Mouse (Mus musculus): Measurements from ENCODE around the gene Faap100. TPM values are rescaled to one million over a fixed set of nuclear protein-coding genes. Genes with fewer than 3 reads are reported as not detected.

The Faap100 gene
- total and polyA plus RNA-seq, 2 experiments from 2014 or later, result 76.4 to 175 TPM

GRCm38 (mm10) chr11:120406445-120406844 is 27.9 kb upstream of the Faap100 start:
- Histone ChIP-seq H3K4me3 (ENCODE audit: low read length) (no peak overlapping the region), H3K9me3 (ENCODE audit: low read length) (no peaks in the 10 kb centered on the region), H3K36me3 (ENCODE audit: insufficient read depth, low read length) (peaks cover 76% of the 10 kb centered on the region), H3K9ac (replicated peaks; ENCODE audit: low read length) (no peak overlapping the region), H3K27ac (no peak overlapping the region), H3K4me1 (ENCODE audit: insufficient read depth, low read length) (no peaks in the 10 kb centered on the region), H3K27me3 (ENCODE audit: insufficient read depth, low read length) (no peaks in the 10 kb centered on the region), H3K4me2 (ENCODE audit: low read depth, low read length) (no peak overlapping the region)
- WGBS, result 79% methylated on average over 1 of the region's 1 CpGs
- DNase-seq (ENCODE audit: low spot score), result no peak
- TF ChIP-seq CTCF (IDR thresholded peaks at IDR 0.05; ENCODE audit: low read depth), result no peak
- ATAC-seq, result no peak

GRCm38 (mm10) chr11:120405867-120406266 is 27.3 kb upstream of the Faap100 start:
- Histone ChIP-seq H3K9ac (replicated peaks; ENCODE audit: low read length) (no peak overlapping the region), H3K4me3 (ENCODE audit: low read length) (no peak overlapping the region), H3K27me3 (ENCODE audit: insufficient read depth, low read length) (no peaks in the 10 kb centered on the region), H3K9me3 (ENCODE audit: low read length) (no peaks in the 10 kb centered on the region), H3K4me2 (ENCODE audit: low read depth, low read length) (no peak overlapping the region), H3K36me3 (ENCODE audit: insufficient read depth, low read length) (peaks cover 77% of the 10 kb centered on the region), H3K27ac (no peak overlapping the region), H3K4me1 (ENCODE audit: insufficient read depth, low read length) (no peaks in the 10 kb centered on the region)
- no peak for TF ChIP-seq CTCF (IDR thresholded peaks at IDR 0.05; ENCODE audit: low read depth)
- no peak for ATAC-seq
- no peak for DNase-seq (ENCODE audit: low spot score)
- WGBS, result 94% methylated on average over 3 of the region's 3 CpGs

GRCm38 (mm10) chr11:120404814-120405213 is 26.2 kb upstream of the Faap100 start:
- no peak overlapping the region for H3K27ac ChIP-seq
- no peak overlapping the region for H3K4me3 ChIP-seq (ENCODE audit: low read length)
- no peak overlapping the region for H3K4me2 ChIP-seq (ENCODE audit: low read depth, low read length)
- TF ChIP-seq CTCF (IDR thresholded peaks at IDR 0.05; ENCODE audit: low read depth), result no peak
- 100% methylated on average over 1 of the region's 1 CpGs for WGBS
- no peaks in the 10 kb centered on the region for H3K27me3 ChIP-seq (ENCODE audit: insufficient read depth, low read length)
- peaks cover 74% of the 10 kb centered on the region for H3K36me3 ChIP-seq (ENCODE audit: insufficient read depth, low read length)
- H3K9me3 ChIP-seq (ENCODE audit: low read length), result no peaks in the 10 kb centered on the region
- no peak overlapping the region for H3K9ac ChIP-seq (replicated peaks; ENCODE audit: low read length)
- no peak for ATAC-seq
- no peak for DNase-seq (ENCODE audit: low spot score)
- H3K4me1 ChIP-seq (ENCODE audit: insufficient read depth, low read length), result no peaks in the 10 kb centered on the region

- Histone ChIP-seq H3K27ac (no peak overlapping the region), H3K9me3 (ENCODE audit: low read length) (no peaks in the 10 kb centered on the region), H3K27me3 (ENCODE audit: insufficient read depth, low read length) (no peaks in the 10 kb centered on the region), H3K36me3 (ENCODE audit: insufficient read depth, low read length) (peaks cover 49% of the 10 kb centered on the region), H3K4me1 (ENCODE audit: insufficient read depth, low read length) (no peaks in the 10 kb centered on the region), H3K9ac (replicated peaks; ENCODE audit: low read length) (no peak overlapping the region), H3K4me3 (ENCODE audit: low read length) (no peak overlapping the region), H3K4me2 (ENCODE audit: low read depth, low read length) (no peak overlapping the region)
- TF ChIP-seq CTCF (IDR thresholded peaks at IDR 0.05; ENCODE audit: low read depth), result no peak
- ATAC-seq (no peak), DNase-seq (ENCODE audit: low spot score) (no peak)
- 96% methylated on average over 2 of the region's 2 CpGs for WGBS
These were observed 20.8 kb upstream of the Faap100 start for GRCm38 (mm10) chr11:120399319-120399718.

GRCm38 (mm10) chr11:120397602-120398001 is 19.0 kb upstream of the Faap100 start:
- TF ChIP-seq CTCF (IDR thresholded peaks at IDR 0.05; ENCODE audit: low read depth), result no peak
- H3K4me3 ChIP-seq (ENCODE audit: low read length), result no peak overlapping the region
- H3K4me1 ChIP-seq (ENCODE audit: insufficient read depth, low read length), result no peaks in the 10 kb centered on the region
- H3K36me3 ChIP-seq (ENCODE audit: insufficient read depth, low read length), result peaks cover 37% of the 10 kb centered on the region
- H3K27ac ChIP-seq, result no peak overlapping the region
- H3K9me3 ChIP-seq (ENCODE audit: low read length), result no peaks in the 10 kb centered on the region
- no peak overlapping the region for H3K9ac ChIP-seq (replicated peaks; ENCODE audit: low read length)
- ATAC-seq (no peak), DNase-seq (ENCODE audit: low spot score) (no peak)
- H3K4me2 ChIP-seq (ENCODE audit: low read depth, low read length), result no peak overlapping the region
- WGBS, result 79% methylated on average over 2 of the region's 2 CpGs
- H3K27me3 ChIP-seq (ENCODE audit: insufficient read depth, low read length), result no peaks in the 10 kb centered on the region

- H3K4me3 ChIP-seq (ENCODE audit: low read length), result no peak overlapping the region
- no peak for ATAC-seq
- no peak overlapping the region for H3K27ac ChIP-seq
- 82% methylated on average over 4 of the region's 4 CpGs for WGBS
- no peak overlapping the region for H3K9ac ChIP-seq (replicated peaks; ENCODE audit: low read length)
- no peak overlapping the region for H3K4me2 ChIP-seq (ENCODE audit: low read depth, low read length)
- DNase-seq (ENCODE audit: low spot score), result no peak
- H3K36me3 ChIP-seq (ENCODE audit: insufficient read depth, low read length), result peaks cover 29% of the 10 kb centered on the region
- H3K9me3 ChIP-seq (ENCODE audit: low read length), result no peaks in the 10 kb centered on the region
- TF ChIP-seq CTCF (IDR thresholded peaks at IDR 0.05; ENCODE audit: low read depth), result no peak
- no peaks in the 10 kb centered on the region for H3K27me3 ChIP-seq (ENCODE audit: insufficient read depth, low read length)
- H3K4me1 ChIP-seq (ENCODE audit: insufficient read depth, low read length), result no peaks in the 10 kb centered on the region
These were observed 17.1 kb upstream of the Faap100 start for GRCm38 (mm10) chr11:120395661-120396060.

GRCm38 (mm10) chr11:120388580-120388979 is 10.0 kb upstream of the Faap100 start:
- no peak for ATAC-seq
- no peak for TF ChIP-seq CTCF (IDR thresholded peaks at IDR 0.05; ENCODE audit: low read depth)
- Histone ChIP-seq H3K27me3 (ENCODE audit: insufficient read depth, low read length) (no peaks in the 10 kb centered on the region), H3K4me2 (ENCODE audit: low read depth, low read length) (no peak overlapping the region), H3K27ac (no peak overlapping the region), H3K4me3 (ENCODE audit: low read length) (no peak overlapping the region), H3K9me3 (ENCODE audit: low read length) (no peaks in the 10 kb centered on the region), H3K9ac (replicated peaks; ENCODE audit: low read length) (no peak overlapping the region), H3K4me1 (ENCODE audit: insufficient read depth, low read length) (no peaks in the 10 kb centered on the region), H3K36me3 (ENCODE audit: insufficient read depth, low read length) (peaks cover 39% of the 10 kb centered on the region)
- 89% methylated on average over 9 of the region's 9 CpGs for WGBS
- no peak for DNase-seq (ENCODE audit: low spot score)

All from hindbrain, postnatal 0 days (tissue).